Mouse (Mus musculus): ENCODE data around the gene Dock7. TPM values are rescaled to one million over a fixed set of nuclear protein-coding genes. Genes with fewer than 3 reads are reported as not detected.
A peak's percentile ranks its signal among the peaks of the same experiment; 100 is the strongest.

The Dock7 gene
- total and polyA plus RNA-seq, 2 experiments, result 6.7 to 25.7 TPM

- Histone ChIP-seq H3K27me3 (ENCODE audit: control insufficient read depth, insufficient read depth, low read length) (no peaks in the 10 kb centered on the region), H3K27ac (replicated peaks; ENCODE audit: insufficient read depth, low read depth, low read length) (peak overlapping the region; percentile 60), H3K4me3 (ENCODE audit: insufficient read depth, low read depth, low read length) (peak overlapping the region; percentile 67), H3K79me2 (ENCODE audit: control insufficient read depth, insufficient read depth, low read length) (no peaks in the 10 kb centered on the region; the same call in 1 of the 2 replicates), H3K36me3 (ENCODE audit: control insufficient read depth, insufficient read depth, low read length) (no peaks in the 10 kb centered on the region), H3K9ac (ENCODE audit: low read depth, low read length) (peak overlapping the region; percentile 70), H3K4me1 (ENCODE audit: control insufficient read depth, insufficient read depth, low read length) (peaks cover 9% of the 10 kb centered on the region)
- no peak for TF ChIP-seq CTCF (IDR thresholded peaks at IDR 0.05; ENCODE audit: low read depth, low read length)
- TF ChIP-seq POLR2A (IDR thresholded peaks at IDR 0.05; ENCODE audit: extremely low read depth, insufficient read depth, low read length), result no peak
- under 1% methylated on average over 18 of the region's 18 CpGs for WGBS
- DNase-seq (ENCODE audit: extremely low read depth, low read depth, low spot score), result peak; percentile 71
These were observed 198.6 kb downstream of the Dock7 start for GRCm38 (mm10) chr4:98922061-98922642.

- no peak overlapping the region for H3K4me3 ChIP-seq (ENCODE audit: insufficient read depth, low read depth, low read length)
- no peaks in the 10 kb centered on the region for H3K79me2 ChIP-seq (ENCODE audit: control insufficient read depth, insufficient read depth, low read length)
- H3K27me3 ChIP-seq (ENCODE audit: control insufficient read depth, insufficient read depth, low read length), result no peaks in the 10 kb centered on the region
- no peak overlapping the region for H3K9ac ChIP-seq (ENCODE audit: low read depth, low read length)
- H3K4me1 ChIP-seq (ENCODE audit: control insufficient read depth, insufficient read depth, low read length), result peaks cover 9% of the 10 kb centered on the region
- no peak for DNase-seq (ENCODE audit: extremely low read depth, low read depth, low spot score)
- H3K27ac ChIP-seq (replicated peaks; ENCODE audit: insufficient read depth, low read depth, low read length), result no peak overlapping the region
- TF ChIP-seq CTCF (IDR thresholded peaks at IDR 0.05; ENCODE audit: low read depth, low read length) (no peak), POLR2A (IDR thresholded peaks at IDR 0.05; ENCODE audit: extremely low read depth, insufficient read depth, low read length) (no peak)
- 91% methylated on average over 4 of the region's 4 CpGs for WGBS
- H3K36me3 ChIP-seq (ENCODE audit: control insufficient read depth, insufficient read depth, low read length), result no peaks in the 10 kb centered on the region
These were observed 199.8 kb downstream of the Dock7 start for GRCm38 (mm10) chr4:98920896-98921295.

- Histone ChIP-seq H3K79me2 (ENCODE audit: control insufficient read depth, insufficient read depth, low read length) (no peaks in the 10 kb centered on the region), H3K4me3 (ENCODE audit: insufficient read depth, low read depth, low read length) (no peak overlapping the region), H3K9ac (ENCODE audit: low read depth, low read length) (no peak overlapping the region), H3K27ac (replicated peaks; ENCODE audit: insufficient read depth, low read depth, low read length) (no peak overlapping the region), H3K4me1 (ENCODE audit: control insufficient read depth, insufficient read depth, low read length) (peaks cover 3% of the 10 kb centered on the region; the same call in 1 of the 2 replicates), H3K27me3 (ENCODE audit: control insufficient read depth, insufficient read depth, low read length) (no peaks in the 10 kb centered on the region), H3K36me3 (ENCODE audit: control insufficient read depth, insufficient read depth, low read length) (no peaks in the 10 kb centered on the region)
- 91% methylated on average over 1 of the region's 1 CpGs for WGBS
- no peak for TF ChIP-seq POLR2A (IDR thresholded peaks at IDR 0.05; ENCODE audit: extremely low read depth, insufficient read depth, low read length)
- no peak for DNase-seq (ENCODE audit: extremely low read depth, low read depth, low spot score)
These were observed 202.5 kb downstream of the Dock7 start for GRCm38 (mm10) chr4:98918204-98918603.

GRCm38 (mm10) chr4:98917724-98918123, 203.0 kb downstream of the Dock7 start:
- Histone ChIP-seq H3K9ac (ENCODE audit: low read depth, low read length) (no peak overlapping the region), H3K36me3 (ENCODE audit: control insufficient read depth, insufficient read depth, low read length) (no peaks in the 10 kb centered on the region), H3K27me3 (ENCODE audit: control insufficient read depth, insufficient read depth, low read length) (no peaks in the 10 kb centered on the region), H3K4me1 (ENCODE audit: control insufficient read depth, insufficient read depth, low read length) (peaks cover 3% of the 10 kb centered on the region; the same call in 1 of the 2 replicates), H3K79me2 (ENCODE audit: control insufficient read depth, insufficient read depth, low read length) (no peaks in the 10 kb centered on the region), H3K4me3 (ENCODE audit: insufficient read depth, low read depth, low read length) (no peak overlapping the region), H3K27ac (replicated peaks; ENCODE audit: insufficient read depth, low read depth, low read length) (no peak overlapping the region)
- no peak for DNase-seq (ENCODE audit: extremely low read depth, low read depth, low spot score)
- no peak for TF ChIP-seq POLR2A (IDR thresholded peaks at IDR 0.05; ENCODE audit: extremely low read depth, insufficient read depth, low read length)
- TF ChIP-seq CTCF (IDR thresholded peaks at IDR 0.05; ENCODE audit: low read depth, low read length), result no peak
- WGBS, result 88% methylated on average over 2 of the region's 2 CpGs

GRCm38 (mm10) chr4:98910246-98910645, 210.5 kb downstream of the Dock7 start:
- Histone ChIP-seq H3K4me3 (ENCODE audit: insufficient read depth, low read depth, low read length) (no peak overlapping the region), H3K27me3 (ENCODE audit: control insufficient read depth, insufficient read depth, low read length) (no peaks in the 10 kb centered on the region), H3K79me2 (ENCODE audit: control insufficient read depth, insufficient read depth, low read length) (no peaks in the 10 kb centered on the region), H3K36me3 (ENCODE audit: control insufficient read depth, insufficient read depth, low read length) (no peaks in the 10 kb centered on the region), H3K9ac (ENCODE audit: low read depth, low read length) (no peak overlapping the region), H3K4me1 (ENCODE audit: control insufficient read depth, insufficient read depth, low read length) (no peaks in the 10 kb centered on the region), H3K27ac (replicated peaks; ENCODE audit: insufficient read depth, low read depth, low read length) (no peak overlapping the region)
- TF ChIP-seq CTCF (IDR thresholded peaks at IDR 0.05; ENCODE audit: low read depth, low read length) (no peak), POLR2A (IDR thresholded peaks at IDR 0.05; ENCODE audit: extremely low read depth, insufficient read depth, low read length) (no peak)
- WGBS, result 88% methylated on average over 5 of the region's 5 CpGs
- DNase-seq (ENCODE audit: extremely low read depth, low read depth, low spot score), result no peak

- H3K36me3 ChIP-seq (ENCODE audit: control insufficient read depth, insufficient read depth, low read length), result no peaks in the 10 kb centered on the region
- no peak for TF ChIP-seq POLR2A (IDR thresholded peaks at IDR 0.05; ENCODE audit: extremely low read depth, insufficient read depth, low read length)
- TF ChIP-seq CTCF (IDR thresholded peaks at IDR 0.05; ENCODE audit: low read depth, low read length), result peak; percentile 66
- H3K27ac ChIP-seq (replicated peaks; ENCODE audit: insufficient read depth, low read depth, low read length), result no peak overlapping the region
- WGBS, result 13% methylated on average over 10 of the region's 10 CpGs
- H3K4me3 ChIP-seq (ENCODE audit: insufficient read depth, low read depth, low read length), result no peak overlapping the region
- H3K4me1 ChIP-seq (ENCODE audit: control insufficient read depth, insufficient read depth, low read length), result no peaks in the 10 kb centered on the region
- H3K27me3 ChIP-seq (ENCODE audit: control insufficient read depth, insufficient read depth, low read length), result no peaks in the 10 kb centered on the region
- peak; percentile 39 for DNase-seq (ENCODE audit: extremely low read depth, low read depth, low spot score)
- H3K9ac ChIP-seq (ENCODE audit: low read depth, low read length), result no peak overlapping the region
- H3K79me2 ChIP-seq (ENCODE audit: control insufficient read depth, insufficient read depth, low read length), result no peaks in the 10 kb centered on the region
These were observed 233.6 kb downstream of the Dock7 start for GRCm38 (mm10) chr4:98887148-98887547.

Other genes with a start within 250 kb of the Dock7 start
- 13.4 and 13.9 TPM in 2 replicates for gene Usp1, start 197.1 kb downstream of the Dock7 start, total RNA-seq (2014; rRNA removed)
- 24.9 and 27.2 TPM in 2 replicates for gene Usp1, start 197.1 kb downstream of the Dock7 start, polyA plus RNA-seq (2012; rRNA removed)
- gene Angptl3, start 90.0 kb downstream of the Dock7 start, total RNA-seq (2014; rRNA removed), result 520 and 564 TPM in 2 replicates
- gene Angptl3, start 90.0 kb downstream of the Dock7 start, polyA plus RNA-seq (2012; rRNA removed), result 164 and 201 TPM in 2 replicates
- gene Atg4c, start 73.0 kb upstream of the Dock7 start, total RNA-seq (2014; rRNA removed), result 8.5 and 9.4 TPM in 2 replicates
- 3.7 and 4.3 TPM in 2 replicates for gene Atg4c, start 73.0 kb upstream of the Dock7 start, polyA plus RNA-seq (2012; rRNA removed)
- 0.37 and 0.60 TPM in 2 replicates for gene Gm12689, start 175.0 kb upstream of the Dock7 start, total RNA-seq (2014; rRNA removed)
- 0.10 and 0.57 TPM in 2 replicates for gene Gm12689, start 175.0 kb upstream of the Dock7 start, polyA plus RNA-seq (2012; rRNA removed)